Mouse (Mus musculus): ENCODE measurements at regions not wholly inside any gene's neighbourhood (a gene's known extent, or its start where the extent isn't known, plus 50 kb on each side); places are given as distances from the start of the nearest gene placed in this dataset.

DNA sequence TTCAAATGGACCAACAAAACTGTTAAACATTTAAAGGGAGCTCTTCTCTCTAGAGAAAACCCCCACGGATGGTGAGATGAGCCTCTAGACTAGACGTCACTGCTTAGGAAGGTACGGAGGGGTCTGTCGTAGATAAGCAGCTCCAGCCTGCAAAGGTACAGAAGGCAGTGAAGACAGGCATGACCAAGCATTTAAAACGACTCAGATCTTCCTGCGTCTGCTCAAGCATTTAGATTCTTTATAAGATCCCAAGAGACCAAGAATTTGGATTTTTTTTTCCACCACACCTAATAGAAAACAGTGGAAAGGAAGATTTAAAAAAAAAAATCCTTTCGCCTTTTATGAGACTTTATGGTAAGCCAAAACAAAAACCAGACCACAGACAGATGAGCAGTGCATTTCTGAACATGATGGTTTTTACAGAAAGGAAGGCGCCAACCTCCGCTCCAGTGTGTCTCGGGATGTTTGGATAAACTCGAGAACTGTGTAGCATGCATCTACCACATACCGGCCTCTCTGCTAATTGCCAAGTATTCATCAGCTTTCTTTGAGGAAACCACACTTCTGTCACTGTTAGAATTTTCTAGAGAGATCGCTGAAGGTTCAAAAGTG lies 64.9 kb upstream of the Ptgfr start:
- Histone ChIP-seq H3K4me2 (replicated peaks; ENCODE audit: low read depth) (no peak overlapping the region), H3K4me1 (replicated peaks; ENCODE audit: control insufficient read depth, insufficient read depth, low read length) (no peaks in the 10 kb centered on the region), H3K9me3 (ENCODE audit: control insufficient read depth) (no peaks in the 10 kb centered on the region), H3K4me3 (ENCODE audit: low read depth, low read length) (no peak overlapping the region), H3K27ac (ENCODE audit: low read depth, low read length) (no peak overlapping the region), H3K27me3 (replicated peaks; ENCODE audit: control insufficient read depth, insufficient read depth, low read length) (no peaks in the 10 kb centered on the region), H3K36me3 (ENCODE audit: control insufficient read depth, insufficient read depth) (no peaks in the 10 kb centered on the region), H3K9ac (ENCODE audit: low read depth, low read length) (no peak overlapping the region)
- no peak for ATAC-seq
- 74% methylated on average over 13 of the region's 13 CpGs for WGBS
- TF ChIP-seq CTCF (IDR thresholded peaks at IDR 0.05; ENCODE audit: low read depth) = no peak

DNA sequence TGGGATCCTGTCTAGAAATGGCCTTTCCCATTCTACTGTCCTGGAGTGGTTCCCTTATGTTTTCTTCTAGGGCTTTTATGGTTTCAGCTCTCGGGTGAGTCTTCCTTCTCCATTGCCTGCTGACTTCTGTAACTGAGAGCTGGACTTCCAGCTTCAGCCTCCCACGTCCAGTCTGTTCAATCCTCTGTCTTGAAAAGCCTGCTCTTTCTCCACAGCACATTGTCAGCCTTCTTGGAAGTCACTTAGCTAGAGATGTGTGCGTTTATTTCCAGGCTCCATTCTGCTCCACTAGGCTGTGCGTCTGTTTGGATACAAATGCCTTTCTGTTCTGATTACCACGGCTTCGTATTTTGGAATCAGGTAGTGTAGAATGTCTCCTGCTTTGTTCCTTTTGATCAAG lies 62.2 kb upstream of the Ptgfr start:
- Histone ChIP-seq H3K4me3 (ENCODE audit: low read depth, low read length) (no peak overlapping the region), H3K27me3 (replicated peaks; ENCODE audit: control insufficient read depth, insufficient read depth, low read length) (no peaks in the 10 kb centered on the region), H3K9me3 (ENCODE audit: control insufficient read depth) (no peaks in the 10 kb centered on the region), H3K36me3 (ENCODE audit: control insufficient read depth, insufficient read depth) (no peaks in the 10 kb centered on the region), H3K4me1 (replicated peaks; ENCODE audit: control insufficient read depth, insufficient read depth, low read length) (no peaks in the 10 kb centered on the region), H3K27ac (ENCODE audit: low read depth, low read length) (no peak overlapping the region), H3K4me2 (replicated peaks; ENCODE audit: low read depth) (no peak overlapping the region), H3K9ac (ENCODE audit: low read depth, low read length) (no peak overlapping the region)
- 87% methylated on average over 6 of the region's 6 CpGs for WGBS
- TF ChIP-seq CTCF (IDR thresholded peaks at IDR 0.05; ENCODE audit: low read depth) = no peak
- ATAC-seq = no peak

DNA sequence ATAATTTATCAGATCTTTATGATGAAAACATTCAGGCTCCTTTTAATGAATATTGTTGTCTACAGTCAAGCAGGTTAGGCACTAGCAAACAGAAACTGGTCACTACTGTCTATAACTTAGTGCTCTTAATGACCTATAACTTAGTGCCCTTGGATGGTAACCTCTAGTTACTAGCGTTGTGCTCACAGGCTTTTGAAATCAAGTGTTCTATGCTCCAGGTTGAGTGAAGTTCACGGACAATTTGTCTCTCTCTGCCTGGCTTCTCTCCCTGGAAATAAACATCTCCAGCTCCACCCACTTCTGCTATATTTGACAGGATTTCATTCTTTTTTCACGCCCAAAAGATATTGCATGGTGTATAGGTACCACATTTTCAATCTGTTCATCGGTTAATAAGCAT lies 61.7 kb upstream of the Ptgfr start:
- no peak for TF ChIP-seq CTCF (IDR thresholded peaks at IDR 0.05; ENCODE audit: low read depth)
- Histone ChIP-seq H3K4me2 (replicated peaks; ENCODE audit: low read depth) (no peak overlapping the region), H3K36me3 (ENCODE audit: control insufficient read depth, insufficient read depth) (no peaks in the 10 kb centered on the region), H3K4me1 (replicated peaks; ENCODE audit: control insufficient read depth, insufficient read depth, low read length) (no peaks in the 10 kb centered on the region), H3K9me3 (ENCODE audit: control insufficient read depth) (no peaks in the 10 kb centered on the region), H3K27me3 (replicated peaks; ENCODE audit: control insufficient read depth, insufficient read depth, low read length) (no peaks in the 10 kb centered on the region), H3K4me3 (ENCODE audit: low read depth, low read length) (no peak overlapping the region), H3K27ac (ENCODE audit: low read depth, low read length) (no peak overlapping the region), H3K9ac (ENCODE audit: low read depth, low read length) (no peak overlapping the region)
- 76% methylated on average over 4 of the region's 4 CpGs for WGBS
- no peak for ATAC-seq

DNA sequence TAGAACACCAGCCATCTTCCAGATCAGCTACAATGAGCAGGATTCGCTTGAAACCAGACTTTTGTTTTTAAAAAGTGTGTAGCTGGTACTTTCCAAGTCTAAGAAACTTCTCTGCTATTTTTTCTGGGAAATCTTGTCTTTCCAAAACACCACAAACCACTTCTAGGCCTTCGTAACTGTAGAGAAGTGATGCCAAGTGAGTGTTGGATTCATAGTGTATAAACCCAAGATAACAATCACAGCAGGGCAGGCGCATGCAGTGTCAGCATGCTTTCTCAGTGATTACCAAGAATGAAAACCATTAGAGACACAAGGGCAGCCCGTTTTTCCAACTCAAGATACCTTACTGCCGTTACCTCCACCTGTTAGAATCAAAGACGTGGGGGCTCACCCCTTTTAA lies 58.9 kb upstream of the Ptgfr start:
- no peak for TF ChIP-seq CTCF (IDR thresholded peaks at IDR 0.05; ENCODE audit: low read depth)

DNA sequence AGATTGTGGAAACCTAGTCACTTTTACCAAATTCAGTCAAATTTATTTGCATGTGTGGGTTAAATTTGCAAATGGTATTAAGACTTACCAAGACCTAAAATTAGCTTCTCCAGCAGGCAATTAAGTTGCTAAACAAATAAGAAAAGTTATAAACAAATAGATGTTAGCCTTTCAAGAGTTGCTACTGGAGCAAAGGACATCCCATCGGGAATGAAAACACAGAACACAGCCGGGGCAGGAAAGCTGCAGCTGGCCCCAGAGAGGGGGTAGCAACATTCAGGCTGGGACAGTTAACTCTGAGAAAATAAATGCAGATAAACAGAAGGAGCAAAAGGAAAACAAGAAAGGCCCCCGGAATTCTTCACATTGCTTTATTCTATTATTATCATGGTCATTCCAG lies 57.3 kb upstream of the Ptgfr start:
- H3K4me2 ChIP-seq (replicated peaks; ENCODE audit: low read depth) = no peak overlapping the region
- no peak for TF ChIP-seq CTCF (IDR thresholded peaks at IDR 0.05; ENCODE audit: low read depth)
- H3K4me3 ChIP-seq (ENCODE audit: low read depth, low read length) = no peak overlapping the region
- H3K27me3 ChIP-seq (replicated peaks; ENCODE audit: control insufficient read depth, insufficient read depth, low read length) = no peaks in the 10 kb centered on the region
- H3K27ac ChIP-seq (ENCODE audit: low read depth, low read length) = no peak overlapping the region
- 38% methylated on average over 3 of the region's 3 CpGs for WGBS
- H3K4me1 ChIP-seq (replicated peaks; ENCODE audit: control insufficient read depth, insufficient read depth, low read length) = no peaks in the 10 kb centered on the region
- H3K36me3 ChIP-seq (ENCODE audit: control insufficient read depth, insufficient read depth) = no peaks in the 10 kb centered on the region
- ATAC-seq = no peak
- no peaks in the 10 kb centered on the region for H3K9me3 ChIP-seq (ENCODE audit: control insufficient read depth)
- no peak overlapping the region for H3K9ac ChIP-seq (ENCODE audit: low read depth, low read length)

More for the DNA sequence above, 58.9 kb upstream of the Ptgfr start:
- no peak overlapping the region for H3K9ac ChIP-seq (ENCODE audit: low read depth, low read length)
- 91% methylated on average over 6 of the region's 6 CpGs for WGBS
- H3K36me3 ChIP-seq (ENCODE audit: control insufficient read depth, insufficient read depth) = no peaks in the 10 kb centered on the region
- H3K4me2 ChIP-seq (replicated peaks; ENCODE audit: low read depth) = no peak overlapping the region
- H3K27me3 ChIP-seq (replicated peaks; ENCODE audit: control insufficient read depth, insufficient read depth, low read length) = no peaks in the 10 kb centered on the region
- no peak for ATAC-seq
- H3K4me1 ChIP-seq (replicated peaks; ENCODE audit: control insufficient read depth, insufficient read depth, low read length) = no peaks in the 10 kb centered on the region
- H3K27ac ChIP-seq (ENCODE audit: low read depth, low read length) = no peak overlapping the region
- no peaks in the 10 kb centered on the region for H3K9me3 ChIP-seq (ENCODE audit: control insufficient read depth)
- no peak overlapping the region for H3K4me3 ChIP-seq (ENCODE audit: low read depth, low read length)

DNA sequence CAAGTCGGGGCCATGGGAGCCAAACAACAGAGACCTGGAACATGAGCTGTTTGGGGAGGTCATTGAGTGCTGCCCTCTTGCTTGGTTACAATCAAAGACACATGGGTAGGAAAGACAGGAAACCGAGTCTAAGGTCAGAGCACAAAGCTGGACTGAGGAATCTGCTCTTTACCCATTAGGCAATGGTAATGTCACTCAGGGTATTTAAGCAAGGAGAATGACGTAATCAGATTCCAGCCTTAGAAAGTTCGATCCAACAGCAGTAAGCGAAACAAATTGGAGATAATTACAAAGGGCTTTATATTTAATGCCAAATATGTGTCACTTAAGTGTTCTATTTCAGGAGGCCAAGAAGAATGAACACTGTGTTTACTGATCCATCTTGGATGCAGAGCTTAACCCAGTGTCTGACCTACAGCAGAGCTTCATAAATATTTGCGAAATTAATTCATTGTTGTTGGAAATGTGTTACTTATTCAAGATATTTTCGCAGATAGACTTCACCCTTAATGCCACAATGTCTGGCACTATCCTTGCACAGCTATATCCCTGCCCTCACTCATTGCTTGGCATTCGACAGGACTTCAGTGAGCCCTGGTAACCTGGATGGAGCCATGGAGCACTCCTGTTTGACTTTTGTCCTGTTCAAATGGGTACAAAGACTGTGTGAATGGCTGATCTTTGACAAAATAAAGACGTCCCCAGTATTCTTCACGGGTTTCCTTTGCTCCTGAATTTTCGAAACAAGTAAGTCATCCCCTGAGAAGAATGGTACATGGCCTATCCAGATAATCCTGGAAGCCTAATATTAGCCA lies 56.2 kb upstream of the Ptgfr start:
- no peaks in the 10 kb centered on the region for H3K4me1 ChIP-seq (replicated peaks; ENCODE audit: control insufficient read depth, insufficient read depth, low read length)
- no peak overlapping the region for H3K4me3 ChIP-seq (ENCODE audit: low read depth, low read length)
- no peak for TF ChIP-seq CTCF (IDR thresholded peaks at IDR 0.05; ENCODE audit: low read depth)
- no peak for ATAC-seq
- no peaks in the 10 kb centered on the region for H3K36me3 ChIP-seq (ENCODE audit: control insufficient read depth, insufficient read depth)
- H3K27me3 ChIP-seq (replicated peaks; ENCODE audit: control insufficient read depth, insufficient read depth, low read length) = no peaks in the 10 kb centered on the region
- no peak overlapping the region for H3K9ac ChIP-seq (ENCODE audit: low read depth, low read length)
- no peaks in the 10 kb centered on the region for H3K9me3 ChIP-seq (ENCODE audit: control insufficient read depth)
- WGBS = 69% methylated on average over 11 of the region's 11 CpGs
- H3K4me2 ChIP-seq (replicated peaks; ENCODE audit: low read depth) = no peak overlapping the region
- no peak overlapping the region for H3K27ac ChIP-seq (ENCODE audit: low read depth, low read length)

Measured in intestine, postnatal 0 days (tissue).